Mouse (Mus musculus): Measurements from ENCODE around the gene Gm10577. TPM values are rescaled to one million over a fixed set of nuclear protein-coding genes. Genes with fewer than 3 reads are reported as not detected.

Gene Gm10577
- polyA plus RNA-seq, 1 experiment = not detected

GRCm38 (mm10) chr4:100998906-100999305 lies 21.6 kb downstream of the Gm10577 start:
- H3K4me3 ChIP-seq (ENCODE audit: insufficient read depth, low read length) = no peak overlapping the region
- TF ChIP-seq POLR2A (IDR thresholded peaks at IDR 0.05; ENCODE audit: extremely low read depth, insufficient read depth, low read length) (no peak), CTCF (IDR thresholded peaks at IDR 0.05; ENCODE audit: extremely low read depth, insufficient read depth, low read length) (no peak)
- H3K27ac ChIP-seq (ENCODE audit: insufficient read depth, low read length) = no peak overlapping the region
- H3K4me1 ChIP-seq (ENCODE audit: control insufficient read depth, insufficient read depth, low read length) = no peaks in the 10 kb centered on the region

GRCm38 (mm10) chr4:100998145-100998544 lies 22.4 kb downstream of the Gm10577 start:
- Histone ChIP-seq H3K4me3 (ENCODE audit: insufficient read depth, low read length) (no peak overlapping the region), H3K4me1 (ENCODE audit: control insufficient read depth, insufficient read depth, low read length) (no peaks in the 10 kb centered on the region), H3K27ac (ENCODE audit: insufficient read depth, low read length) (no peak overlapping the region)
- no peak for TF ChIP-seq POLR2A (IDR thresholded peaks at IDR 0.05; ENCODE audit: extremely low read depth, insufficient read depth, low read length)
- peak; percentile 89 for TF ChIP-seq CTCF (IDR thresholded peaks at IDR 0.05; ENCODE audit: extremely low read depth, insufficient read depth, low read length)

GRCm38 (mm10) chr4:100996060-100996651 lies 24.3 kb downstream of the Gm10577 start:
- TF ChIP-seq POLR2A (IDR thresholded peaks at IDR 0.05; ENCODE audit: extremely low read depth, insufficient read depth, low read length) = no peak
- Histone ChIP-seq H3K4me1 (ENCODE audit: control insufficient read depth, insufficient read depth, low read length) (no peaks in the 10 kb centered on the region), H3K4me3 (ENCODE audit: insufficient read depth, low read length) (no peak overlapping the region), H3K27ac (ENCODE audit: insufficient read depth, low read length) (no peak overlapping the region)

DNA sequence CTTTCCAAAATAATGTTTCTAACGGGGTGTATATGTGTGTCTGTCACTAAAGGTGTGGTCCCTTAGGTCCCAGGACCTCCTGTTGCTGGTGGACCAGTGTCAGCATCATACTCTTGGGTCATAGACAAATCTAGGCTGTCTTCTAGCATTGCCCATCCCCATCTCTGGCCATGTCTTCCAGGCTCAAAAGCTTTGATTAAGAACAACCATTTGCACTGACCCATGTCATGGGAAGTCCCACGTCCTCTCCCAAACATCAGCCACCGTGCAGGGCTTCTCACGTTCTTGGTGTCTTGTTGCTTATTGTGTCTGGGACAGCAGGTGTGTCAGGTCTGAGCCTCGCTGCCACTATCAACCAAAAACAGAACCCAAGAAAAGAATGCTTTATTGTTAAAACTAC lies 24.9 kb downstream of the Gm10577 start:
- TF ChIP-seq CTCF (IDR thresholded peaks at IDR 0.05; ENCODE audit: extremely low read depth, insufficient read depth, low read length) (no peak), POLR2A (IDR thresholded peaks at IDR 0.05; ENCODE audit: extremely low read depth, insufficient read depth, low read length) (no peak)
- H3K27ac ChIP-seq (ENCODE audit: insufficient read depth, low read length) = no peak overlapping the region

DNA sequence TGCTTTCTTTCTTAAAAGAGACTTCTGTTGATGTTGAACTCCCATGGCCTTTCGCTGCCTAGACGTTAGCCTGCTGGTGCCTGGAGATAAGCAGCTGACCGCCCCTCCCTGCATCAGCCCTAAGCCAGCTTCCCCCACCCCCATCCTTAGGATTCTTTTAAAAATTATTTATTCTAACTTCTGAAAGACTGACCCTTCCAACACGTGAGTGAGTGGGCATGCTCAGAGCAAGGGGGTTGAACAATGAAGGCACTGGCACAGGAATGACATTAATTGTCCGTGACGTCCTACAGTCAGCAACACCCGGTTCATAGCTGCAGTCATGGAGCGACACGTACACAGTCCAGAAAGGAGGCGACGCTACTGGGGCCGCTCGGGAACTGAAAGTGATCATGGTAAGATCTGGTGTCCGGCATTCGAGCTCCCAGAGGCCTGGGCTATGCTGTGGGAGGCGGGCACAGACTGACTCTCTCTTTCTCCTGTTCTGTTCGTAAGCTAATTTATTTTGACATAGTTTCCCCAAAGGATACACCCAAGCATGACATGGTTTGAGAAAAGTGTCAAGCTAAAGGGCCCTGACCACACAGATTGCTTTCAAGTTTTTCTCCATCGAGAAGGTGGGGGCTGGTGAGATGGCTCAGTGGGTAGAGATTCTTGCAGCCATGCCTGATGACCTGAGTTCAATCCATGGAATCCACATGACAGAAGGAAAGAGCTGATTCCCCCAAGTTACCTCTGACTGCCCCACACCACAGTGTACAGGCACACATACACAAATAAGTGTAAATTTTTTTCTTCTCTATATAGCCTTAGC lies 25.8 kb downstream of the Gm10577 start:
- TF ChIP-seq CTCF (IDR thresholded peaks at IDR 0.05; ENCODE audit: extremely low read depth, insufficient read depth, low read length) (no peak), POLR2A (IDR thresholded peaks at IDR 0.05; ENCODE audit: extremely low read depth, insufficient read depth, low read length) (no peak)
- Histone ChIP-seq H3K4me3 (ENCODE audit: insufficient read depth, low read length) (no peak overlapping the region), H3K27ac (ENCODE audit: insufficient read depth, low read length) (no peak overlapping the region), H3K4me1 (ENCODE audit: control insufficient read depth, insufficient read depth, low read length) (no peaks in the 10 kb centered on the region)

More for the DNA sequence above, 24.9 kb downstream of the Gm10577 start:
- Histone ChIP-seq H3K4me1 (ENCODE audit: control insufficient read depth, insufficient read depth, low read length) (no peaks in the 10 kb centered on the region), H3K4me3 (ENCODE audit: insufficient read depth, low read length) (no peak overlapping the region)

- Histone ChIP-seq H3K4me3 (ENCODE audit: insufficient read depth, low read length) (no peak overlapping the region), H3K27ac (ENCODE audit: insufficient read depth, low read length) (no peak overlapping the region), H3K4me1 (ENCODE audit: control insufficient read depth, insufficient read depth, low read length) (no peaks in the 10 kb centered on the region)
- TF ChIP-seq CTCF (IDR thresholded peaks at IDR 0.05; ENCODE audit: extremely low read depth, insufficient read depth, low read length) (no peak), POLR2A (IDR thresholded peaks at IDR 0.05; ENCODE audit: extremely low read depth, insufficient read depth, low read length) (no peak)
Measured at GRCm38 (mm10) chr4:100992086-100992485, 28.4 kb downstream of the Gm10577 start.

- TF ChIP-seq POLR2A (IDR thresholded peaks at IDR 0.05; ENCODE audit: extremely low read depth, insufficient read depth, low read length) (no peak), CTCF (IDR thresholded peaks at IDR 0.05; ENCODE audit: extremely low read depth, insufficient read depth, low read length) (no peak)
- no peak overlapping the region for H3K4me3 ChIP-seq (ENCODE audit: insufficient read depth, low read length)
- H3K4me1 ChIP-seq (ENCODE audit: control insufficient read depth, insufficient read depth, low read length) = no peaks in the 10 kb centered on the region
- no peak overlapping the region for H3K27ac ChIP-seq (ENCODE audit: insufficient read depth, low read length)
Measured at GRCm38 (mm10) chr4:100990996-100991395, 29.5 kb downstream of the Gm10577 start.

- Histone ChIP-seq H3K27ac (ENCODE audit: insufficient read depth, low read length) (no peak overlapping the region), H3K4me1 (ENCODE audit: control insufficient read depth, insufficient read depth, low read length) (no peaks in the 10 kb centered on the region), H3K4me3 (ENCODE audit: insufficient read depth, low read length) (no peak overlapping the region)
- TF ChIP-seq CTCF (IDR thresholded peaks at IDR 0.05; ENCODE audit: extremely low read depth, insufficient read depth, low read length) (peak; percentile 56; the same call in 1 of the 2 replicates), POLR2A (IDR thresholded peaks at IDR 0.05; ENCODE audit: extremely low read depth, insufficient read depth, low read length) (no peak)
Measured at GRCm38 (mm10) chr4:100988231-100988799, 32.2 kb downstream of the Gm10577 start.

DNA sequence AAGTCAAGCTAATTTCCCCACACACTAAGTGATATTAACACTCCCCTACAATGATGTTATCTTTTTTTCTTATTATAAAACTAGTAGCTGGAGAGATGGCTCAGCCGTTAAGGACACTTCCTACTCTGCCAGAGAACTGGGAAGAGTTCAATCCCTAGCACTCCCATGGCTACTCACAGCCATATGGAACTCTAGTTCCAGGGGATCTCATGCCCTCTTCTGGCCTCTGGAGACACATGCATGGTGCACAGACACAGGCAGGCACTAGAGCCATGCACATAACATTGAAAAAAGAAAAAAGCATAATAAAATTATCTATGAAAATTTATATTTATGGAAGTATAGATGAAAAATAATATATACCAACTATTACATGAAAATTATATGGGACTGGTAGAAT lies 33.3 kb downstream of the Gm10577 start:
- no peaks in the 10 kb centered on the region for H3K4me1 ChIP-seq (ENCODE audit: control insufficient read depth, insufficient read depth, low read length)
- no peak overlapping the region for H3K27ac ChIP-seq (ENCODE audit: insufficient read depth, low read length)
- no peak for TF ChIP-seq POLR2A (IDR thresholded peaks at IDR 0.05; ENCODE audit: extremely low read depth, insufficient read depth, low read length)
- 0 out of 2 replicates have a peak, but pooled peaks have one; percentile 12 for TF ChIP-seq CTCF (IDR thresholded peaks at IDR 0.05; ENCODE audit: extremely low read depth, insufficient read depth, low read length)
- no peak overlapping the region for H3K4me3 ChIP-seq (ENCODE audit: insufficient read depth, low read length)

Measured in cortical plate, adult 2 months (tissue).